Mouse (Mus musculus) ovary, adult 10 weeks (tissue): ENCODE data around the gene Fgfr2. TPM values are rescaled to one million over a fixed set of nuclear protein-coding genes. Genes with fewer than 3 reads are reported as not detected.

Experiments
- polyA plus RNA-seq: library from polyadenylated mRNA; stranded (reverse); fragments of 350-450 nt; fragmentation: Illumina TruSeq; extraction: RNeasy Lipid Tissue Mini Kit (QIAGEN cat#74804); gene quantifications from one replicate; pipeline ENCODE4 v1.2.3, GENCODE M21; 2014

Fgfr2 gene
- polyA plus RNA-seq, 1 experiment from 2014 or later, result 131 TPM

Other genes with a start within 250 kb of the Fgfr2 start
- gene Zranb1, start 192.2 kb downstream of the Fgfr2 start, polyA plus RNA-seq, result 110 TPM
- gene Ctbp2, start 1.0 kb upstream of the Fgfr2 start, polyA plus RNA-seq, result 42.8 TPM